Mouse (Mus musculus): ENCODE measurements around the gene Syndig1.

DNA sequence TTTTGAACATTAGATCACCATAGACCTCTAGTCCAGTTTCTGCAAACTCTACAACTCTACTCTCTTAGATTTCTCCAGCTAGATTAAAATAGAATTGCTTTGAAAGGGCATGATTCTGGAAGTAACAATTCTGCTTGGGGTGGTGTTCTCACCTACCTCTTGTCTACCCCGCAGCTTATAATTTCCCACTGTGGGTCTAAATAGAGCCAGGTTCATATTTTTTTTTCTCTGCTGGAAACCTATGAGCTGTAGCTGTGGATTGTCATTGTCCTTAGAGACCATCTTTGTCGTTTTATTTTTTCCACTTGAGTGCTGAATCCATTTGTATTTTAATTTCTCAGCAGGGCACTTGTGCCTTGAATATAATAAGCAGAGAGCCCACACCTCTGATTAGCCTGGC lies 162.5 kb downstream of the Syndig1 start:
- no peak for TF ChIP-seq EP300 (IDR thresholded peaks at IDR 0.05; ENCODE audit: insufficient read depth, low read depth, low read length)
- TF ChIP-seq POLR2A (IDR thresholded peaks at IDR 0.05; ENCODE audit: insufficient read depth, low read depth, low read length): no peak

Data from heart, adult 2 months (tissue).